27 mouse cellular contexts compared by ENCODE assay signal in the genomic region with DNA sequence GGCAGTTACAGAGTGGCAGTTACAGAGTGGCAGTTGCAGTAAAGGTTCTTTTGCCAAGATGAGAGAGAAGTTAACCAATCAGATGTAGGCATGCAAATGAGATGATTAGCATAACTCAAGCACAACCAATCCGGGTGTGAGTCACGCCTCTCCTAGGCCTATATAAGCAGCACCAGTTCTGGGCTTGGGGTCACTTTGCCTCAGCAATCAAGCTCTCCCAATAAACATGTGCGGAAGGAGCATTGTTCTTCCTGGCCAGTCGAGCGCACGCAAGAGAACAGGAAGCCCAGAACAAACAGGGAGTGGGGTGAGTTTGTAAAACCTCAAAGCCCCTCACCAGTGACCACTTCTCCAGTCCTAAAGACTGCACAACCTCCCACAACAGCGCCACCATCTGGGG. TPM values are rescaled to one million over a fixed set of nuclear protein-coding genes. Genes with fewer than 3 reads are reported as not detected.
"Had no signal": no experiment of that assay in that cellular context is flagged by ENCODE, and none has a peak within 500 bp of the region (broad histone marks: within the 10 kb centered on the region; RNA-seq: fewer than 3 reads in every experiment).

No protein-coding gene starts in this region.

- H3K27ac ChIP-seq: gastrocnemius, adult 2 months; heart, embryonic 10.5 days; hindbrain, embryonic 10.5 days; hindbrain, embryonic 12.5 days; hindbrain, embryonic 14.5 days; limb, embryonic 10.5 days; limb, embryonic 12.5 days; liver, embryonic 13.5 days had no signal

- H3K4me3 ChIP-seq: gastrocnemius, adult 2 months; heart, embryonic 10.5 days; heart, embryonic 12.5 days; hindbrain, embryonic 10.5 days; hindbrain, embryonic 12.5 days; limb, embryonic 10.5 days; limb, embryonic 12.5 days; liver, embryonic 13.5 days had no signal

- H3K9me3 ChIP-seq: hindbrain, embryonic 12.5 days; limb, embryonic 10.5 days; limb, embryonic 12.5 days had no signal

- H3K4me1 ChIP-seq: heart, embryonic 10.5 days; heart, embryonic 12.5 days; hindbrain, embryonic 10.5 days; liver, embryonic 13.5 days had no signal

- H3K27me3 ChIP-seq: heart, embryonic 12.5 days; hindbrain, embryonic 12.5 days; limb, embryonic 12.5 days; liver, embryonic 13.5 days had no signal

- H3K4me2 ChIP-seq: heart, embryonic 12.5 days; hindbrain, embryonic 12.5 days; hindbrain, embryonic 14.5 days; limb, embryonic 12.5 days; liver, embryonic 11.5 days; liver, embryonic 13.5 days had no signal

- ATAC-seq: hindbrain, embryonic 16.5 days; inflammation-experienced regulatory T-cells, adult 6 months; intestine, embryonic 16.5 days had no signal

- DNase-seq: gastrocnemius, adult 2 months; gastrocnemius, postnatal 10 days; gastrocnemius, postnatal 25 days; heart, adult 18-20 months; heart, postnatal 10 days; heart, postnatal 4 days; kidney, adult 18-20 months; kidney, adult 8-10 months; kidney, postnatal 10 days; kidney, postnatal 36 days; layer of hippocampus, adult 9-11 months; layer of hippocampus, postnatal 36 days; liver; liver, embryonic 13.5 days had no signal

- H3K36me3 ChIP-seq: heart, embryonic 10.5 days; heart, embryonic 12.5 days; hindbrain, embryonic 10.5 days; hindbrain, embryonic 12.5 days; limb, embryonic 10.5 days; limb, embryonic 12.5 days; liver, embryonic 13.5 days had no signal

- H3K9ac ChIP-seq: heart, embryonic 12.5 days; hindbrain, embryonic 12.5 days; hindbrain, embryonic 14.5 days; limb, embryonic 12.5 days; liver, embryonic 13.5 days had no signal

RNA-seq across cellular contexts. Expression of a gene that starts 11.4 kb away (rescaled TPM):
- polyA plus RNA-seq: heart, embryonic 10.5 days; heart, embryonic 12.5 days; heart, embryonic 14.5 days; hindbrain, embryonic 12.5 days; inflammation-experienced regulatory T-cells, adult 6 months; limb, embryonic 10.5 days; liver, embryonic 11.5 days; liver, embryonic 13.5 days had no signal

RNA-seq across cellular contexts. Expression of a gene that starts 19.3 kb away (rescaled TPM):
- polyA plus RNA-seq: inflammation-experienced regulatory T-cells, adult 6 months; limb, embryonic 12.5 days had no signal

RNA-seq across cellular contexts. Expression of a gene that starts 34.3 kb away (rescaled TPM):
- polyA plus RNA-seq: heart, embryonic 10.5 days; heart, embryonic 12.5 days; heart, embryonic 14.5 days; hindbrain, embryonic 14.5 days; inflammation-experienced regulatory T-cells, adult 6 months; kidney, embryonic 14.5 days; limb, embryonic 10.5 days; liver, embryonic 11.5 days; liver, embryonic 13.5 days had no signal

RNA-seq across cellular contexts. Expression of a gene that starts 53.0 kb away (rescaled TPM):
- polyA plus RNA-seq: inflammation-experienced regulatory T-cells, adult 6 months had no signal
